Mouse (Mus musculus) gastrocnemius, postnatal 14 days (tissue): ENCODE data around the gene Olfr1241. TPM values are rescaled to one million over a fixed set of nuclear protein-coding genes. Genes with fewer than 3 reads are reported as not detected.

ENCODE experiments used
- DNase-seq: peaks from one replicate; pipeline ENCODE4 v3.0.0; 2021; ENCODE audit warnings: mixed read lengths
- intact Hi-C: fragments of 180-260 bp; cut with DNase I; formaldehyde crosslinking; loops from one replicate; pipeline ENCODE4 v1.15.1; 2025; ENCODE audit warnings: low total_unique reads
- long read RNA-seq, 2 experiments: library from polyadenylated mRNA; stranded (forward); transcript quantifications; one replicate each; pipeline ENCODE4 v2.0.0; 2021
- total RNA-seq, 2 experiments: library from RNA; stranded (reverse); gene quantifications; 2 replicates each; pipeline ENCODE4 v1.2.3; 2021

The Olfr1241 gene
- not detected for total RNA-seq
- long read RNA-seq, experiment 1 = 0 reads
- long read RNA-seq, experiment 2 = 0 reads

- DNase-seq = no peak
- intact Hi-C loops = no loop called here
Measured at GRCm38 (mm10) chr2:89487026-89487425, at the start of gene Olfr1241. Olfr1241 (minus strand) TSS chr2:89487126.

- intact Hi-C loops = no loop called here
- no peak for DNase-seq
Measured at GRCm38 (mm10) chr2:89531387-89531786, 44.5 kb upstream of the Olfr1241 start, which contains the start of gene Olfr1243. Olfr1243 (minus strand) TSS chr2:89531487.

GRCm38 (mm10) chr2:89498235-89498634 lies 11.3 kb upstream of the Olfr1241 start, which contains the start of gene Olfr1242:
Olfr1242 (minus strand) TSS chr2:89498335.
- intact Hi-C loops = no loop called here
- DNase-seq = no peak

- no peak for DNase-seq
- intact Hi-C loops = no loop called here
Measured at GRCm38 (mm10) chr2:89442900-89443299, 44.0 kb downstream of the Olfr1241 start, which contains the start of gene Olfr1240. Olfr1240 (minus strand) TSS chr2:89443000.

Other genes starting within 250 kb of the Olfr1241 start
- not detected for gene Olfr1228, start 233.1 kb downstream of the Olfr1241 start, total RNA-seq
- gene Olfr1229, start 199.1 kb downstream of the Olfr1241 start, total RNA-seq = not detected
- not detected for gene Olfr1230, start 189.9 kb downstream of the Olfr1241 start, total RNA-seq
- gene Olfr1231, start 180.1 kb downstream of the Olfr1241 start, total RNA-seq = not detected
- gene Olfr1232, start 157.5 kb downstream of the Olfr1241 start, total RNA-seq = not detected
- gene Olfr1233, start 144.7 kb downstream of the Olfr1241 start, total RNA-seq = not detected
- not detected for gene Olfr1234, start 122.3 kb downstream of the Olfr1241 start, total RNA-seq
- not detected for gene Olfr1238, start 77.5 kb downstream of the Olfr1241 start, total RNA-seq
- gene Olfr1239, start 66.7 kb downstream of the Olfr1241 start, total RNA-seq = not detected
- not detected for gene Olfr1240, start 44.1 kb downstream of the Olfr1241 start, total RNA-seq
- not detected for gene Olfr1242, start 11.2 kb upstream of the Olfr1241 start, total RNA-seq
- gene Olfr1243, start 44.4 kb upstream of the Olfr1241 start, total RNA-seq = not detected
- gene Olfr1245, start 91.3 kb upstream of the Olfr1241 start, total RNA-seq = not detected
- gene Olfr1246, start 106.0 kb upstream of the Olfr1241 start, total RNA-seq = not detected
- not detected for gene Olfr1247, start 127.0 kb upstream of the Olfr1241 start, total RNA-seq
- not detected for gene Olfr1248, start 131.1 kb upstream of the Olfr1241 start, total RNA-seq
- gene Olfr1249, start 147.9 kb upstream of the Olfr1241 start, total RNA-seq = not detected
- gene Olfr1250, start 174.3 kb upstream of the Olfr1241 start, total RNA-seq = not detected
- gene Olfr1251, start 184.8 kb upstream of the Olfr1241 start, total RNA-seq = not detected
- not detected for gene Olfr1252, start 237.9 kb upstream of the Olfr1241 start, total RNA-seq